Mouse (Mus musculus) neural tube, embryonic 12.5 days (tissue): ENCODE results near the gene Gm9195. TPM values are rescaled to one million over a fixed set of nuclear protein-coding genes. Genes with fewer than 3 reads are reported as not detected.

Experiments
- ATAC-seq: fragments of 200-750 bp; cut with Nextera tagmentation; 2 replicates; pipeline ENCODE4 v1.8.0; 2017; ENCODE audit warnings: low read depth, mild to moderate bottlenecking, moderate TSS enrichment, moderate library complexity; ENCODE audit not compliant: low FRiP score
- H3K27ac ChIP-seq: fragments of 300-500 bp; sonication (generic); 2 replicates; pipeline ENCODE4 v1.5.1; 2016
- H3K27me3 ChIP-seq: fragments of 300-500 bp; sonication (generic); replicated peaks from 2 replicates; pipeline ENCODE4 v1.6.1; 2016; ENCODE audit warnings: mild to moderate bottlenecking
- H3K36me3 ChIP-seq: fragments of 300-500 bp; sonication (generic); 2 replicates; pipeline ENCODE4 v1.6.1; 2016; ENCODE audit warnings: mild to moderate bottlenecking
- H3K4me1 ChIP-seq: fragments of 300-500 bp; sonication (generic); 2 replicates; pipeline ENCODE4 v1.6.1; 2016
- H3K4me2 ChIP-seq: fragments of 300-500 bp; sonication (generic); replicated peaks from 2 replicates; pipeline ENCODE4 v1.6.1; 2016; ENCODE audit warnings: mild to moderate bottlenecking
- H3K4me3 ChIP-seq: fragments of 300-500 bp; sonication (generic); 2 replicates; pipeline ENCODE4 v1.5.1; 2016
- H3K9ac ChIP-seq: fragments of 300-500 bp; sonication (generic); 2 replicates; pipeline ENCODE4 v1.6.1; 2016; ENCODE audit warnings: mild to moderate bottlenecking
- H3K9me3 ChIP-seq: fragments of 300-500 bp; sonication (generic); 2 replicates; pipeline ENCODE4 v1.6.1; 2016; ENCODE audit warnings: mild to moderate bottlenecking
- WGBS: fragments of 180-500 bp; shearing (Covaris S2); methylation state at CpG from one replicate; pipeline ENCODE4 v1.1.7; 2016; 5-methylcytosine and 5-hydroxymethylcytosine counted together
- polyA plus RNA-seq: library from polyadenylated mRNA; unstranded; fragments of >200 nt; fragmentation: Nextera tagmentation; extraction: Ambion mirVana; gene quantifications from 2 replicates; pipeline ENCODE4 v1.2.1, GENCODE M21; 2016

The Gm9195 gene
- polyA plus RNA-seq: not detected in 2 replicates

GRCm38 (mm10) chr14:72491738-72492137 is at the start of gene Gm9195:
Gene Gm9195, minus strand, starts transcription at chr14:72491838.
- Histone ChIP-seq H3K4me1 (no peaks in the 10 kb centered on the region), H3K4me2 (no peak within 1 kb of the TSS), H3K27me3 (no peaks in the 10 kb centered on the region), H3K4me3 (no peak within 1 kb of the TSS), H3K27ac (no peak within 1 kb of the TSS), H3K9me3 (no peaks in the 10 kb centered on the region), H3K9ac (no peak within 1 kb of the TSS), H3K36me3 (no peaks in the 10 kb centered on the region)
- ATAC-seq: no peak
- WGBS: 90% methylated on average over 5 of the region's 5 CpGs

- no peak overlapping the region for H3K27ac ChIP-seq
- no peak overlapping the region for H3K4me2 ChIP-seq
- peaks cover 12% of the 10 kb centered on the region for H3K4me1 ChIP-seq
- H3K36me3 ChIP-seq: peaks cover 21% of the 10 kb centered on the region; the same call in 1 of the 2 replicates
- no peaks in the 10 kb centered on the region for H3K9me3 ChIP-seq
- H3K4me3 ChIP-seq: no peak overlapping the region
- 93% methylated on average over 5 of the region's 5 CpGs for WGBS
- H3K9ac ChIP-seq: no peak overlapping the region
- no peak for ATAC-seq
- H3K27me3 ChIP-seq: peaks cover 17% of the 10 kb centered on the region
These were observed 44.9 kb upstream of the Gm9195 start for GRCm38 (mm10) chr14:72536392-72537017.

GRCm38 (mm10) chr14:72533862-72534261 is 42.2 kb upstream of the Gm9195 start:
- Histone ChIP-seq H3K4me2 (no peak overlapping the region), H3K27ac (no peak overlapping the region), H3K9me3 (no peaks in the 10 kb centered on the region), H3K36me3 (peaks cover 1% of the 10 kb centered on the region; the same call in 1 of the 2 replicates), H3K27me3 (peaks cover 24% of the 10 kb centered on the region), H3K4me3 (no peak overlapping the region), H3K9ac (no peak overlapping the region), H3K4me1 (peaks cover 12% of the 10 kb centered on the region)
- WGBS: 79% methylated on average over 7 of the region's 7 CpGs
- no peak for ATAC-seq

GRCm38 (mm10) chr14:72532028-72532917 is 40.6 kb upstream of the Gm9195 start:
- H3K4me2 ChIP-seq: peak overlapping the region; percentile 92
- peaks cover 24% of the 10 kb centered on the region for H3K27me3 ChIP-seq
- peaks cover 12% of the 10 kb centered on the region for H3K4me1 ChIP-seq
- 3% methylated on average over 54 of the region's 54 CpGs for WGBS
- peak overlapping the region; percentile 44 for H3K9ac ChIP-seq
- H3K9me3 ChIP-seq: no peaks in the 10 kb centered on the region
- H3K4me3 ChIP-seq: peak overlapping the region; percentile 40
- ATAC-seq: peak; percentile 77
- no peak overlapping the region for H3K27ac ChIP-seq
- H3K36me3 ChIP-seq: no peaks in the 10 kb centered on the region

GRCm38 (mm10) chr14:72527126-72527525 is 35.5 kb upstream of the Gm9195 start:
- Histone ChIP-seq H3K9me3 (no peaks in the 10 kb centered on the region), H3K27me3 (peaks cover 13% of the 10 kb centered on the region), H3K9ac (no peak overlapping the region), H3K27ac (no peak overlapping the region), H3K4me2 (no peak overlapping the region), H3K4me1 (peaks cover 5% of the 10 kb centered on the region), H3K4me3 (no peak overlapping the region), H3K36me3 (no peaks in the 10 kb centered on the region)
- ATAC-seq: no peak
- WGBS: 58% methylated on average over 1 of the region's 1 CpGs

GRCm38 (mm10) chr14:72519561-72519960 is 27.9 kb upstream of the Gm9195 start:
- Histone ChIP-seq H3K9me3 (no peaks in the 10 kb centered on the region), H3K27me3 (no peaks in the 10 kb centered on the region), H3K4me2 (no peak overlapping the region), H3K4me3 (no peak overlapping the region), H3K4me1 (no peaks in the 10 kb centered on the region), H3K9ac (no peak overlapping the region), H3K27ac (no peak overlapping the region), H3K36me3 (no peaks in the 10 kb centered on the region)
- ATAC-seq: no peak
- 64% methylated on average over 2 of the region's 2 CpGs for WGBS

GRCm38 (mm10) chr14:72518786-72519185 is 27.1 kb upstream of the Gm9195 start:
- Histone ChIP-seq H3K9me3 (no peaks in the 10 kb centered on the region), H3K9ac (no peak overlapping the region), H3K27me3 (no peaks in the 10 kb centered on the region), H3K27ac (no peak overlapping the region), H3K36me3 (no peaks in the 10 kb centered on the region), H3K4me2 (no peak overlapping the region), H3K4me3 (no peak overlapping the region), H3K4me1 (no peaks in the 10 kb centered on the region)
- no peak for ATAC-seq
- 83% methylated on average over 6 of the region's 6 CpGs for WGBS

- Histone ChIP-seq H3K27me3 (no peaks in the 10 kb centered on the region), H3K36me3 (no peaks in the 10 kb centered on the region), H3K4me1 (no peaks in the 10 kb centered on the region), H3K27ac (no peak overlapping the region), H3K4me3 (no peak overlapping the region), H3K9ac (no peak overlapping the region), H3K9me3 (no peaks in the 10 kb centered on the region), H3K4me2 (no peak overlapping the region)
- ATAC-seq: no peak
- 30% methylated on average over 5 of the region's 5 CpGs for WGBS
These were observed 24.7 kb upstream of the Gm9195 start for GRCm38 (mm10) chr14:72516376-72516775.

- ATAC-seq: no peak
- no peak overlapping the region for H3K27ac ChIP-seq
- no peak overlapping the region for H3K4me3 ChIP-seq
- 20% methylated on average over 11 of the region's 11 CpGs for WGBS
- H3K9me3 ChIP-seq: no peaks in the 10 kb centered on the region
- no peaks in the 10 kb centered on the region for H3K36me3 ChIP-seq
- H3K27me3 ChIP-seq: no peaks in the 10 kb centered on the region
- peaks cover 9% of the 10 kb centered on the region for H3K4me1 ChIP-seq
- no peak overlapping the region; the same call in 1 of the 2 replicates for H3K9ac ChIP-seq
- H3K4me2 ChIP-seq: peak overlapping the region; percentile 57
These were observed 15.2 kb upstream of the Gm9195 start for GRCm38 (mm10) chr14:72506723-72507420.

- peak overlapping the region; percentile 57 for H3K4me2 ChIP-seq
- no peaks in the 10 kb centered on the region for H3K27me3 ChIP-seq
- H3K9ac ChIP-seq: peak overlapping the region; percentile 26; the same call in 1 of the 2 replicates
- H3K36me3 ChIP-seq: no peaks in the 10 kb centered on the region
- H3K4me3 ChIP-seq: peak overlapping the region; percentile 16; the same call in 1 of the 2 replicates
- no peak overlapping the region for H3K27ac ChIP-seq
- H3K4me1 ChIP-seq: peaks cover 9% of the 10 kb centered on the region
- H3K9me3 ChIP-seq: no peaks in the 10 kb centered on the region
- 11% methylated on average over 12 of the region's 12 CpGs for WGBS
- ATAC-seq: peak; percentile 48
These were observed 14.5 kb upstream of the Gm9195 start for GRCm38 (mm10) chr14:72506018-72506722.

GRCm38 (mm10) chr14:72504985-72505384 is 13.3 kb upstream of the Gm9195 start:
- Histone ChIP-seq H3K4me2 (no peak overlapping the region), H3K4me3 (no peak overlapping the region), H3K4me1 (peaks cover 9% of the 10 kb centered on the region), H3K36me3 (no peaks in the 10 kb centered on the region), H3K27ac (no peak overlapping the region), H3K27me3 (no peaks in the 10 kb centered on the region), H3K9ac (no peak overlapping the region), H3K9me3 (no peaks in the 10 kb centered on the region)
- 95% methylated on average over 1 of the region's 1 CpGs for WGBS
- no peak for ATAC-seq
